Mouse (Mus musculus) frontal cortex, adult (tissue): ENCODE measurements around the gene Chd4.

Experiments
- ATAC-seq: cut with Nextera tagmentation; 2 replicates; pipeline ENCODE4 v1.9.2; 2017; ENCODE audit warnings: mild to moderate bottlenecking, moderate library complexity, mixed read lengths; ENCODE audit not compliant: low TSS enrichment

Gene Chd4

GRCm38 (mm10) chr6:125139747-125140146 is 44.0 kb downstream of the Chd4 start:
- no peak for ATAC-seq

- ATAC-seq: no peak
Observed at GRCm38 (mm10) chr6:125142436-125142835, 46.7 kb downstream of the Chd4 start.

- ATAC-seq: no peak
Observed at GRCm38 (mm10) chr6:125143128-125143527, 47.3 kb downstream of the Chd4 start.

- no peak for ATAC-seq
Observed at GRCm38 (mm10) chr6:125143904-125144303, 48.1 kb downstream of the Chd4 start.

GRCm38 (mm10) chr6:125145001-125145400 is 49.2 kb downstream of the Chd4 start, which contains the start of gene Iffo1:
Iffo1 (plus strand) TSS chr6:125145241.
- peak; percentile 64 for ATAC-seq

- ATAC-seq: peak; percentile 3; the same call in 1 of the 2 replicates
Observed at GRCm38 (mm10) chr6:125145479-125145951, 49.7 kb downstream of the Chd4 start.

GRCm38 (mm10) chr6:125146148-125146547 is 50.4 kb downstream of the Chd4 start:
- no peak for ATAC-seq

- ATAC-seq: no peak
Observed at GRCm38 (mm10) chr6:125146797-125147196, 51.0 kb downstream of the Chd4 start.

GRCm38 (mm10) chr6:125147329-125147728 is 51.5 kb downstream of the Chd4 start:
- no peak for ATAC-seq

GRCm38 (mm10) chr6:125148251-125148925 is 52.6 kb downstream of the Chd4 start:
- peak; percentile 22 for ATAC-seq

GRCm38 (mm10) chr6:125148926-125149568 is 53.3 kb downstream of the Chd4 start:
- ATAC-seq: peak; percentile 5; the same call in 1 of the 2 replicates

GRCm38 (mm10) chr6:125149569-125149950 is 53.8 kb downstream of the Chd4 start:
- ATAC-seq: no peak

GRCm38 (mm10) chr6:125152212-125153017 is 56.6 kb downstream of the Chd4 start:
- no peak; the same call in 1 of the 2 replicates for ATAC-seq

- ATAC-seq: no peak
Observed at GRCm38 (mm10) chr6:125153018-125153389, 57.2 kb downstream of the Chd4 start.

GRCm38 (mm10) chr6:125153682-125154081 is 57.9 kb downstream of the Chd4 start:
- no peak for ATAC-seq

GRCm38 (mm10) chr6:125154550-125154949 is 58.8 kb downstream of the Chd4 start:
- ATAC-seq: no peak

- no peak for ATAC-seq
Observed at GRCm38 (mm10) chr6:125155262-125155661, 59.5 kb downstream of the Chd4 start.

GRCm38 (mm10) chr6:125156491-125156890 is 60.7 kb downstream of the Chd4 start:
- no peak for ATAC-seq

- no peak for ATAC-seq
Observed at GRCm38 (mm10) chr6:125156903-125157614, 61.3 kb downstream of the Chd4 start.

GRCm38 (mm10) chr6:125158944-125159492 is 63.2 kb downstream of the Chd4 start:
- ATAC-seq: no peak

- no peak for ATAC-seq
Observed at GRCm38 (mm10) chr6:125159773-125160557, 64.2 kb downstream of the Chd4 start.
